Mouse (Mus musculus) MEL (cell line): Measurements from ENCODE around the gene Mrpl3. TPM values are rescaled to one million over a fixed set of nuclear protein-coding genes. Genes with fewer than 3 reads are reported as not detected.

Experiments used
- DNase-seq: peaks from one replicate; pipeline ENCODE4 v3.0.0; 2011; ENCODE audit warnings: low read depth, low spot score
- H3K27ac ChIP-seq: 2 replicates; pipeline ENCODE4 v1.5.1; 2012; ENCODE audit warnings: low read depth, mild to moderate bottlenecking, control low read depth, low read length, moderate library complexity; ENCODE audit not compliant: control insufficient read depth
- H3K27me3 ChIP-seq, 2 experiments: fragments of 150-350 bp in 1 of 2; sonication (generic) in 1 of 2; 2 replicates each; pipeline ENCODE4 v1.6.1; 2012; ENCODE audit warnings: low read length in 2 of 2, mild to moderate bottlenecking in 2 of 2, improper control_type of control experiment in 1 of 2, moderate library complexity in 1 of 2; ENCODE audit not compliant: insufficient read depth in 2 of 2, control insufficient read depth in 1 of 2
- H3K36me3 ChIP-seq, 2 experiments: 2 replicates each; pipeline ENCODE4 v1.6.1; 2012 to 2014; ENCODE audit warnings: low read length in 2 of 2, improper control_type of control experiment in 1 of 2, inconsistent platforms in 1 of 2, mild to moderate bottlenecking in 1 of 2; ENCODE audit not compliant: insufficient read depth in 2 of 2, control insufficient read depth in 1 of 2
- H3K4me1 ChIP-seq, 2 experiments: fragments of 150-350 bp in 1 of 2; sonication (generic) in 1 of 2; 2 replicates each; pipeline ENCODE4 v1.6.1; 2012; ENCODE audit warnings: low read length in 2 of 2, improper control_type of control experiment in 1 of 2, mild to moderate bottlenecking in 1 of 2; ENCODE audit not compliant: insufficient read depth in 2 of 2, control insufficient read depth in 1 of 2
- H3K4me3 ChIP-seq, 2 experiments: fragments of 150-350 bp in 1 of 2; sonication (generic) in 1 of 2; 2 replicates each; pipeline ENCODE4 v1.5.1; 2012; ENCODE audit warnings: low read depth in 2 of 2, low read length in 2 of 2, mild to moderate bottlenecking in 2 of 2, moderate library complexity in 2 of 2, control low read depth in 1 of 2, improper control_type of control experiment in 1 of 2; ENCODE audit not compliant: control insufficient read depth in 1 of 2, insufficient read depth in 1 of 2
- H3K79me2 ChIP-seq: 2 replicates; pipeline ENCODE4 v1.6.1; 2012; ENCODE audit warnings: mild to moderate bottlenecking, low read length, moderate library complexity; ENCODE audit not compliant: control insufficient read depth, poor library complexity, insufficient read depth
- H3K9ac ChIP-seq: 2 replicates; pipeline ENCODE4 v1.6.1; 2012; ENCODE audit warnings: low read depth, mild to moderate bottlenecking, control low read depth, low read length, moderate library complexity; ENCODE audit not compliant: control insufficient read depth, poor library complexity, severe bottlenecking
- H3K9me3 ChIP-seq: fragments of 150-350 bp; sonication (generic); replicated peaks from 2 replicates; pipeline ENCODE4 v1.6.1; 2012; ENCODE audit warnings: mild to moderate bottlenecking, low read length, improper control_type of control experiment, moderate library complexity; ENCODE audit not compliant: insufficient read depth
- BHLHE40 ChIP-seq: IDR thresholded peaks from 2 replicates; pipeline ENCODE4 v1.6.1; 2012; ENCODE audit warnings: low read depth, mild to moderate bottlenecking, inconsistent platforms, low read length, improper control_type of control experiment, borderline replicate concordance
- CHD1 ChIP-seq: IDR thresholded peaks from 2 replicates; pipeline ENCODE4 v1.6.1; 2012; ENCODE audit warnings: low read depth, mild to moderate bottlenecking, inconsistent platforms, low read length, improper control_type of control experiment
- CHD2 ChIP-seq: IDR thresholded peaks from 2 replicates; pipeline ENCODE4 v1.6.1; 2011; ENCODE audit warnings: low read length, improper control_type of control experiment
- CTCF ChIP-seq, 3 experiments: IDR thresholded peaks in 2 of 3; conservative IDR thresholded peaks in 1 of 3; 2 replicates each; pipeline ENCODE4 v1.5.1; 2011 to 2012; ENCODE audit warnings: low read length in 3 of 3, low read depth in 2 of 3, mild to moderate bottlenecking in 2 of 3, improper control_type of control experiment in 1 of 3, inconsistent platforms in 1 of 3, mixed read lengths in 1 of 3, moderate library complexity in 1 of 3; ENCODE audit not compliant: control insufficient read depth in 1 of 3, insufficient read depth in 1 of 3, poor library complexity in 1 of 3, severe bottlenecking in 1 of 3
- E2F4 ChIP-seq: IDR thresholded peaks from 2 replicates; pipeline ENCODE4 v1.6.1; 2011; ENCODE audit warnings: low read depth, low read length, improper control_type of control experiment, borderline replicate concordance
- ELF1 ChIP-seq: IDR thresholded peaks from 2 replicates; pipeline ENCODE4 v1.6.1; 2014; ENCODE audit warnings: low read depth, mild to moderate bottlenecking, inconsistent platforms, low read length, improper control_type of control experiment, moderate library complexity
- EP300 ChIP-seq, 2 experiments: IDR thresholded peaks; 2 replicates each; pipeline ENCODE4 v1.6.1; 2011; ENCODE audit warnings: improper control_type of control experiment in 2 of 2, low read length in 2 of 2, low read depth in 1 of 2, mild to moderate bottlenecking in 1 of 2
- ETS1 ChIP-seq: IDR thresholded peaks from 2 replicates; pipeline ENCODE4 v1.6.1; 2012; ENCODE audit warnings: low read depth, mild to moderate bottlenecking, inconsistent platforms, low read length, improper control_type of control experiment, moderate library complexity
- GABPA ChIP-seq: IDR thresholded peaks from 2 replicates; pipeline ENCODE4 v1.6.1; 2012; ENCODE audit warnings: low read depth, mild to moderate bottlenecking, inconsistent platforms, low read length, improper control_type of control experiment, moderate library complexity
- GATA1 ChIP-seq: IDR thresholded peaks from 2 replicates; pipeline ENCODE4 v1.6.1; 2011; ENCODE audit warnings: low read depth, low read length, improper control_type of control experiment
- JUND ChIP-seq: IDR thresholded peaks from 2 replicates; pipeline ENCODE4 v1.6.1; 2011; ENCODE audit warnings: low read depth, mild to moderate bottlenecking, improper control_type of control experiment, low read length
- MAFK ChIP-seq: IDR thresholded peaks from 2 replicates; pipeline ENCODE4 v1.6.1; 2011; ENCODE audit warnings: low read depth, mild to moderate bottlenecking, low read length, improper control_type of control experiment, borderline replicate concordance
- MYB ChIP-seq: IDR thresholded peaks from 2 replicates; pipeline ENCODE4 v1.6.1; 2011; ENCODE audit warnings: mild to moderate bottlenecking, low read depth, low read length, improper control_type of control experiment
- NELFE ChIP-seq: IDR thresholded peaks from 2 replicates; pipeline ENCODE4 v1.6.1; 2011; ENCODE audit warnings: low read depth, low read length, improper control_type of control experiment
- NRF1 ChIP-seq: IDR thresholded peaks from 2 replicates; pipeline ENCODE4 v1.6.1; 2014; ENCODE audit warnings: low read depth, mild to moderate bottlenecking, inconsistent platforms, low read length, improper control_type of control experiment, moderate library complexity; ENCODE audit not compliant: poor library complexity, insufficient read depth, severe bottlenecking
- POLR2AphosphoS2 ChIP-seq: IDR thresholded peaks from 2 replicates; pipeline ENCODE4 v1.6.1; 2011; ENCODE audit warnings: low read length, improper control_type of control experiment
- RAD21 ChIP-seq: IDR thresholded peaks from 2 replicates; pipeline ENCODE4 v1.6.1; 2011; ENCODE audit warnings: mild to moderate bottlenecking, low read depth, low read length, improper control_type of control experiment
- SMC3 ChIP-seq: IDR thresholded peaks from 2 replicates; pipeline ENCODE4 v1.6.1; 2011; ENCODE audit warnings: low read depth, low read length, improper control_type of control experiment
- TAL1 ChIP-seq: IDR thresholded peaks from 2 replicates; pipeline ENCODE4 v1.6.1; 2012; ENCODE audit warnings: mild to moderate bottlenecking, inconsistent platforms, low read length, moderate library complexity, mixed read lengths
- TCF12 ChIP-seq: IDR thresholded peaks from 2 replicates; pipeline ENCODE4 v1.6.1; 2014; ENCODE audit warnings: low read depth, mild to moderate bottlenecking, inconsistent platforms, low read length, improper control_type of control experiment, moderate library complexity
- USF1 ChIP-seq: IDR thresholded peaks from 2 replicates; pipeline ENCODE4 v1.6.1; 2014; ENCODE audit warnings: low read depth, mild to moderate bottlenecking, inconsistent platforms, low read length, improper control_type of control experiment, moderate library complexity
- USF2 ChIP-seq, 2 experiments: IDR thresholded peaks; 2 replicates each; pipeline ENCODE4 v1.6.1; 2011 to 2012; ENCODE audit warnings: improper control_type of control experiment in 2 of 2, low read length in 2 of 2, borderline replicate concordance in 1 of 2, inconsistent platforms in 1 of 2, low read depth in 1 of 2, mild to moderate bottlenecking in 1 of 2; ENCODE audit not compliant: insufficient read depth in 1 of 2
- ZKSCAN1 ChIP-seq: IDR thresholded peaks from 2 replicates; pipeline ENCODE4 v1.6.1; 2012; ENCODE audit warnings: low read depth, mild to moderate bottlenecking, inconsistent platforms, low read length, improper control_type of control experiment, moderate library complexity
- ZMIZ1 ChIP-seq: IDR thresholded peaks from 2 replicates; pipeline ENCODE4 v1.6.1; 2012; ENCODE audit warnings: low read depth, mild to moderate bottlenecking, inconsistent platforms, low read length, improper control_type of control experiment, moderate library complexity
- polyA plus RNA-seq, 2 experiments: library from polyadenylated mRNA; stranded (reverse) in 1 of 2; unstranded in 1 of 2; fragments of >175 nt in 1 of 2; fragments of >200 nt in 1 of 2; gene quantifications; 2 replicates each; pipeline versions ENCODE4 v1.2.1 to v1.2.4; 2012; ENCODE audit warnings: low replicate concordance in 2 of 2, low read depth in 1 of 2; ENCODE audit not compliant: insufficient read length in 2 of 2, insufficient read depth in 1 of 2, missing spikeins in 1 of 2
- total RNA-seq: library from RNA; depleted of rRNA; stranded (reverse); fragments of 300-350 nt; gene quantifications from 2 replicates; pipeline ENCODE4 v1.2.3, GENCODE M21; 2012

The Mrpl3 gene
- total and polyA plus RNA-seq, 3 experiments, result 177 to 209 TPM; not detected in 1

DNA sequence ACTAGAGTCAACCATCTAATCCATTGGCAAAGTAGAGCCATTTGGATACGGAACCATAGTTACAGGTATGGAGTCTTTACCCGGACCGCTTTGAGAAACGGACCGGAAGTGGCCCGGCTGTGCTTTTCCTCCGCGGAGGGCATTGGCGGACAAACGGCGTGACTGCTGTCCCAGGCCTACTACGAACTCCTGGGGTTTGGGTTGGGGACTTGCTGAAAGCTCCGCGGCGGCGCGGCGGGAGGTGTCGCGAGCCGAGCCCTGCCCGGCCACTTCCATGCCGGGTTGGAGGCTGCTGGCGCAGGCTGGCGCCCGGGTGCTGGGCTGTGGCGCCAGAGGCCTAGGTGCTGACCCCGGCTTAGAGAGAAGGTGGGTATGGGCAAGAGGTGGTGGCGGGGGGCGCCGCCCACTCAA lies at the start of gene Mrpl3 (continued):
- TF ChIP-seq ZKSCAN1 (no peak), MYB (no peak)

- no peak overlapping the region for H3K4me3 ChIP-seq
- no peak overlapping the region for H3K27ac ChIP-seq
- H3K27me3 ChIP-seq, result no peaks in the 10 kb centered on the region
- H3K9me3 ChIP-seq, result no peaks in the 10 kb centered on the region
- no peaks in the 10 kb centered on the region for H3K4me1 ChIP-seq
- DNase-seq, result no peak
- no peak overlapping the region for H3K9ac ChIP-seq
- H3K79me2 ChIP-seq, result no peaks in the 10 kb centered on the region
- no peaks in the 10 kb centered on the region for H3K36me3 ChIP-seq
- TF ChIP-seq MYB, result no peak
- no peak for TF ChIP-seq CHD1
- no peak for TF ChIP-seq CTCF (IDR thresholded peaks at IDR 0.05 in 2 of 3, conservative IDR thresholded peaks at IDR 0.05 in 1 of 3; ENCODE audit: control insufficient read depth in 1 of 3, insufficient read depth in 1 of 3, low read depth in 2 of 3, low read length in 3 of 3, poor library complexity in 1 of 3, severe bottlenecking in 1 of 3)
- TF ChIP-seq ZMIZ1, result no peak
- TF ChIP-seq E2F4, result no peak
- TF ChIP-seq BHLHE40, result no peak
- TF ChIP-seq SMC3, result no peak
- no peak for TF ChIP-seq USF2 (IDR thresholded peaks at IDR 0.05; ENCODE audit: borderline replicate concordance in 1 of 2, insufficient read depth in 1 of 2, low read depth in 1 of 2, low read length in 2 of 2)
- no peak for TF ChIP-seq ZKSCAN1
- no peak for TF ChIP-seq JUND
- TF ChIP-seq ELF1, result no peak
- TF ChIP-seq EP300 (IDR thresholded peaks at IDR 0.05; ENCODE audit: low read depth in 1 of 2, low read length in 2 of 2), result no peak
- TF ChIP-seq TAL1, result no peak
- TF ChIP-seq MAFK, result no peak
- TF ChIP-seq CHD2, result no peak
Measured at GRCm38 (mm10) chr9:105010721-105011120, 42.3 kb upstream of the Mrpl3 start.

GRCm38 (mm10) chr9:105018186-105018585 lies 34.9 kb upstream of the Mrpl3 start:
- no peak overlapping the region for H3K27ac ChIP-seq
- H3K9me3 ChIP-seq, result no peaks in the 10 kb centered on the region
- H3K9ac ChIP-seq, result no peak overlapping the region
- DNase-seq, result no peak
- no peaks in the 10 kb centered on the region for H3K36me3 ChIP-seq
- H3K79me2 ChIP-seq, result no peaks in the 10 kb centered on the region
- no peak overlapping the region for H3K4me3 ChIP-seq
- TF ChIP-seq NELFE, result no peak
- no peak for TF ChIP-seq TAL1
- TF ChIP-seq ELF1, result no peak
- TF ChIP-seq NRF1, result no peak
- TF ChIP-seq ZKSCAN1, result no peak
- TF ChIP-seq POLR2AphosphoS2, result no peak
- no peak for TF ChIP-seq ETS1
- TF ChIP-seq USF2 (IDR thresholded peaks at IDR 0.05; ENCODE audit: borderline replicate concordance in 1 of 2, insufficient read depth in 1 of 2, low read depth in 1 of 2, low read length in 2 of 2), result no peak
- TF ChIP-seq USF1, result no peak
- TF ChIP-seq CHD2, result no peak
- TF ChIP-seq GABPA, result no peak
- TF ChIP-seq GATA1, result no peak
- TF ChIP-seq CHD1, result no peak
- TF ChIP-seq TCF12, result no peak
- no peak for TF ChIP-seq RAD21
- H3K27me3 ChIP-seq, result no peaks in the 10 kb centered on the region
- no peaks in the 10 kb centered on the region for H3K4me1 ChIP-seq
